8 mouse cellular contexts compared by ENCODE assay signal in genomic region chr2:90885218-90886041, GRCm38 (mm10). TPM values are rescaled to one million over a fixed set of nuclear protein-coding genes. Genes with fewer than 3 reads are reported as not detected.
DNase-seq lines count a peak whose midpoint lies in the region; ATAC-seq and TF ChIP-seq lines count a peak whose summit lies in the region.

TSS of gene C1qtnf4 (plus strand) at chr2:90885860.

- peak within 1 kb of the TSS; percentile 52 for H3K4me3 ChIP-seq in lung, embryonic 16.5 days (ENCODE audit: low read length)
- peak within 1 kb of the TSS; percentile 53 for H3K4me3 ChIP-seq in heart, embryonic 16.5 days (ENCODE audit: low read length)
- H3K4me3 ChIP-seq in left cerebral cortex, adult 2 months, result peak within 1 kb of the TSS; percentile 49

- no peak for DNase-seq in lung, postnatal 36 days
- DNase-seq in cerebellum, postnatal 36 days, result peak; percentile 66 to 75
- peak; percentile 53 to 67 for DNase-seq in left cerebral cortex, adult 2 months (ENCODE audit: extremely low spot score in 1 of 2, low spot score in 2 of 2)
- DNase-seq in neural tube, embryonic 10.5 days (ENCODE audit: extremely low spot score, low spot score), result peak; percentile 67
- DNase-seq in urinary bladder, postnatal 36 days (ENCODE audit: low spot score in 2 of 2), result no peak

- H3K27me3 ChIP-seq in lung, embryonic 16.5 days (ENCODE audit: control insufficient read depth, insufficient read depth, low read depth, low read length), result peaks cover 57% of the 10 kb centered on the region
- H3K27me3 ChIP-seq in heart, embryonic 16.5 days (ENCODE audit: control insufficient read depth, insufficient read depth, low read length), result peaks cover 19% of the 10 kb centered on the region

- no peak for TF ChIP-seq CTCF in left cerebral cortex, adult 2 months (IDR thresholded peaks at IDR 0.05)

- peak within 1 kb of the TSS; percentile 84 for H3K4me2 ChIP-seq in lung, embryonic 16.5 days (ENCODE audit: low read depth, low read length)
- peak within 1 kb of the TSS; percentile 73 for H3K4me2 ChIP-seq in heart, embryonic 16.5 days (ENCODE audit: low read depth, low read length)

- H3K27ac ChIP-seq in lung, embryonic 16.5 days (ENCODE audit: low read length), result no peak within 1 kb of the TSS
- H3K27ac ChIP-seq in heart, embryonic 16.5 days (ENCODE audit: low read length), result no peak within 1 kb of the TSS
- peak within 1 kb of the TSS; percentile 97 for H3K27ac ChIP-seq in left cerebral cortex, adult 2 months

- no peaks in the 10 kb centered on the region for H3K36me3 ChIP-seq in lung, embryonic 16.5 days (ENCODE audit: control insufficient read depth, insufficient read depth, low read length)
- H3K36me3 ChIP-seq in heart, embryonic 16.5 days (ENCODE audit: control insufficient read depth, insufficient read depth), result no peaks in the 10 kb centered on the region

- peak within 1 kb of the TSS; percentile 65 for H3K9ac ChIP-seq in lung, embryonic 16.5 days (ENCODE audit: low read length)
- H3K9ac ChIP-seq in heart, embryonic 16.5 days (ENCODE audit: low read length), result peak within 1 kb of the TSS; percentile 63

- H3K9me3 ChIP-seq in lung, embryonic 16.5 days (ENCODE audit: control insufficient read depth, low read length), result 0 out of 2 replicates have a peak, but pooled peaks cover 2% of the 10 kb centered on the region
- H3K9me3 ChIP-seq in heart, embryonic 16.5 days (replicated peaks; ENCODE audit: control insufficient read depth, low read length), result no peaks in the 10 kb centered on the region

- no peak for ATAC-seq in lung, embryonic 16.5 days (ENCODE audit: low read depth)
- ATAC-seq in heart, embryonic 16.5 days (replicated peaks; ENCODE audit: extremely low read depth, insufficient read depth, low FRiP score), result peak; percentile 29; the same call in 1 of the 2 replicates
- no peak for ATAC-seq in CD4-positive, CD25-positive, alpha-beta regulatory T cell, adult 4 months

- intact Hi-C loops in left cerebral cortex, adult 2 months (cut with DNase I), result loop anchor here (2.0 kb wide), 1 partner anchor 15 kb away; no protein-coding TSS in a partner anchor

- H3K4me1 ChIP-seq in lung, embryonic 16.5 days (replicated peaks; ENCODE audit: control insufficient read depth, insufficient read depth, low read length), result peaks cover 15% of the 10 kb centered on the region
- peaks cover 9% of the 10 kb centered on the region; the same call in 1 of the 2 replicates for H3K4me1 ChIP-seq in heart, embryonic 16.5 days (ENCODE audit: control insufficient read depth, insufficient read depth, low read length)

- 2% methylated on average over 45 of the region's 45 CpGs for WGBS in lung, embryonic 16.5 days
- WGBS in heart, embryonic 16.5 days, result 3% methylated on average over 45 of the region's 45 CpGs

RNA-seq across cellular contexts. Expression of gene C1qtnf4, which starts in this region (rescaled TPM):
- polyA plus RNA-seq in lung, embryonic 16.5 days (2015; fragmentation: Nextera tagmentation; extraction: Ambion mirVana), result 2.9 and 3.0 TPM in 2 replicates
- 10.8 and 11.2 TPM in 2 replicates for polyA plus RNA-seq in heart, embryonic 16.5 days (2015; fragmentation: Nextera tagmentation; extraction: Ambion mirVana)
- 100 to 1,000 TPM; 259 to 287 TPM for total RNA-seq in left cerebral cortex, adult 2 months (2021)
- polyA plus RNA-seq in CD4-positive, CD25-positive, alpha-beta regulatory T cell, adult 4 months (2017; shearing (Covaris generic)), result under 1 TPM; 0.82 to 0.83 TPM

Comparison
In these comparisons a context has a peak if more than half of its experiments do, and no peak if none do; other contexts are left out.
1. DNase-seq: peak in cerebellum, postnatal 36 days (2 of 2), left cerebral cortex, adult 2 months (2 of 2) and neural tube, embryonic 10.5 days (single experiment); none in lung, postnatal 36 days (single experiment) and urinary bladder, postnatal 36 days (0 of 2).
2. Peak in every context shown above with its lines, with median percentiles within 50 percentile points of each other: H3K4me3 ChIP-seq.